Mouse (Mus musculus) ES-CJ7 (cell line): ENCODE results near the gene Nfe2l2.
A peak's percentile ranks its signal among the peaks of the same experiment; 100 is the strongest.
"Not testable (repeated sequence)": the region's sequence is repeated elsewhere in the genome, so short reads cannot be mapped to it uniquely, and the experiment has no call there.

Source experiments
- DNase-seq: peaks from one replicate; pipeline ENCODE4 v3.0.0; 2011; ENCODE audit warnings: low read depth, low spot score

Gene Nfe2l2

DNA sequence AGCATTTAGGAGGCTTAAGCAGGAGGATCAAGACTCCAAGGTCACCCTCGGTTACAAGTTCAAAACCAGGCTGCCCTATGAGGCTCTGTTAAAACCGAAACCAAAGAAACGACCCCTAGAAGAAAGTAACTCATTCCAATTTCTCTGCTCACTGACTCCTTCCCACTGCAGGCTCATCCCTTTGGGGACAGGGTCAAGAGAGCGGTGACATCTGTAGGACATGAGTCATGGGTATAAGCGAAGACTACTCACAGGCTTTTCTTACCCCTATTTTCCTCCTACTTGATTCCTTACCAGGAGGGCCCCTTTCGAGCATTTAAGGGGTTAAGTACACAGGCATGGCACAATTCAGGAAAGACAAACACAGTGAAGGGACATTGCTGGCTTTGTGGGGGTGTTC, 60.5 kb downstream of the Nfe2l2 start:
- peak; percentile 29 for DNase-seq

DNA sequence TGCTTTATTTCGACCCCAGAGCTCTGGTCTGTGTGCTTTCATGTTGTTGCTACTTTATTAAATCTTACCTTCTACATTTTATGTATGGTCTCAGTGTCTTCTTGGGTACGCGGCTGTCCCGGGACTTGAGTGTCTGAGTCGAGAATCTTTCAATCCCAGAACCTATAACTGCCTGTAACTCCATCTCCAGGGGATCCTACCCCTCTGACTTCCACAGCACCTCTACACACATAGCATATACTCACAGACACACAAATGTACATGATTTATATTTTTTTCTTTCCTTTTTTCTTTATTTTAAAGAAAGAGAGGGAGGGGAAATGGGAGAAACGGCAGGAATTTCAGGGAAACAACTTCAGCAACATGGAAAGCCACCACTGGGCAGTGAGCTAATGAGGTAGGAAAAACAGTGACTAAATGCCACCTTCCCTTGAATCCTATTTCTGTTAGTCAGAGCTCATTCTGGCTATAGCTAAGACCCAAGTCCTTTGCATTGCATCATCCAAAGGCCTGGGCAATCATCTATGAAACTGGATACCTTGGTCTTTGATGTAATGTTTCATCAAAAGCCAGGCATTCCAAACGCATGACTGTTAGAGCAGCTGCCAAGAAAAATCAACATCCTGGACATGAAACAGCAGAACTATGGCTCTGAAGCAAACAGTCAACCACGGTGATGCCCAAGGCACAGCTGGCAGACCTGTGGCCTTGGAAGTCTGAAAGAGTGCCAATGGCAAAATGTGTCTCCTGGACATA, 61.5 kb downstream of the Nfe2l2 start:
- DNase-seq, result no peak

DNA sequence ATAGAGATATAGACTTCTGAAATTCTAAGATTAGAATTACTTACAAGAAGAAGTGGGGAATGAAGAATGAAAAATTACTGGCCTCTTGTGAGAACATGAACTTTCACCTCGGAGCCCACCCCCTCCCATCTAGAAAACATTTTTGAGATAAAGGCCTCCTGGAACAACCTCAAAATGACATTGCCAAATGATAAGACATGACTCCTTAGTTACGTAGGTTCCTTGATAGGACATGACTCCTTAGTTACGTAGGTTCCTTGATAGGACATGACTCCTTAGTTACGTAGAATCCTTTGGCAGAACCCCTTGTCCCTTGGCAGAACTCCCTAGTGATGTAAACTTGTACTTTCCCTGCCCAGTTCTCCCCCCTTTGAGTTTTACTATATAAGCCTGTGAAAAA, 62.1 kb downstream of the Nfe2l2 start:
- not testable (repeated sequence) for DNase-seq

DNA sequence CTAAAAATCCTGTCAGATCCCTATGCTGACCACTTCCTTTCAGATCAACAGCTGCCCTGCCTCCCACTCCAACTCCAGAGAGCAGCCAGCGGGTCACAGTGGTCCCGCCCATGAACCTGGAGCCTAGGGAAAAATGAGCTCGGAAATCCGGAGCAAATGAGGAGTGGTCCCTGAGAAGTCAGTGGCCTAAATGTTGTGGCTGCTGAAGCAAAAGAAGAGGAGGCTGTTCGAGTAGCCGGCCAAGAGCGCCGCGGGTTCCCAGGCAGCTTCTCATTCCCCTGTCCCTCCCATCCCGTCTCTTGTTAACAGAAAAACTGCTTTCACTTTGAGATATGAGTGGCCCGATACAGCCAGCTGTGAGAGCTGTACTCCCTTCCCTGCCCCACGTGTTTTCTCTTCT, 64.9 kb downstream of the Nfe2l2 start:
- DNase-seq, result not testable (repeated sequence)

DNA sequence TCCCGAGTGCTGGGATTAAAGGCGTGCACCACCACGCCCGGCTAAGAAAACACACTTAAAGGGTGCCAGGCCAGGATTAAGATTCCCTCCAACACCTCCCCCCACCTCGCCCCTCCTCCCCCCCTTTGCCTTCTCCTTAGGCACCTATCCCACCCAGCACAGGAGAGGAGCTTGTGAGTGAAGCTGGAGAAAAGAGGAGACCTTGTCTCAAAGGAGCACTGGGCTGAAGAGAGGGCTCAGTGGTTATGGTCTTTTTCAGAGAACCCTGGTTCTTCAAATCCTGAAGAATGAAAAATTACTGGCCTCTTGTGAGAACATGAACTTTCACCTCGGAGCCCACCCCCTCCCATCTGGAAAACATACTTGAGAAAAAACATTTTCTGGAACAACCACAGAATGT, 66.6 kb downstream of the Nfe2l2 start:
- DNase-seq, result not testable (repeated sequence)

DNA sequence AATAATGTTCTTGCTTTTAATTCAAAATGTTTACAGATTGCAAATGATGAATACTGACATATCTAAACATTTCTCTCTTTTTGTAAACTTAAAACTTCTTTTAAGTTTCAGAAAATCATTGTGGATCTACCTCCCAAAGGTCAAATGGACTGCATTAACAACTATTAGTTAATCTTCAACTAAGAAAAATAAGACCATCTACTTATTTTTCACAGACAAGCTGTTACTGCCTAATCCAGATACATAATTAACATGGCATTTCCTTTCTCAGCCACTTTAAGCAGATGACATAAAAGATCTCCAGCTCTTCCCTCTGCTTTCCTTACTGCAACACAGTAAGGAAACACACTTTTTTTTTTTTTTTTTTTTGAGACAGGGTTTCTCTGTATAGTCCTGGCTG, 67.1 kb downstream of the Nfe2l2 start:
- no peak for DNase-seq

DNA sequence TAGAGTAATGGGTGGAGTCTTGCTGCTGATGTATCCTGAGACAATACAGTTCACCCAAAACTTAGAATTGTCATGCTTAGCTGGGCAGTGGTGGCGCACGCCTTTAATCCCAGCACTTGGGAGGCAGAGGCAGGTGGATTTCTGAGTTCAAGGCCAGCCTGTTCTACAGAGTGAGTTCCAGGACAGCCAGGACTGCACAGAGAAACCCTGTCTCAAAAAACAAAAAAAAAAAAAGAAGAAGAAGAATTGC, 67.5 kb downstream of the Nfe2l2 start:
- not testable (repeated sequence) for DNase-seq

DNA sequence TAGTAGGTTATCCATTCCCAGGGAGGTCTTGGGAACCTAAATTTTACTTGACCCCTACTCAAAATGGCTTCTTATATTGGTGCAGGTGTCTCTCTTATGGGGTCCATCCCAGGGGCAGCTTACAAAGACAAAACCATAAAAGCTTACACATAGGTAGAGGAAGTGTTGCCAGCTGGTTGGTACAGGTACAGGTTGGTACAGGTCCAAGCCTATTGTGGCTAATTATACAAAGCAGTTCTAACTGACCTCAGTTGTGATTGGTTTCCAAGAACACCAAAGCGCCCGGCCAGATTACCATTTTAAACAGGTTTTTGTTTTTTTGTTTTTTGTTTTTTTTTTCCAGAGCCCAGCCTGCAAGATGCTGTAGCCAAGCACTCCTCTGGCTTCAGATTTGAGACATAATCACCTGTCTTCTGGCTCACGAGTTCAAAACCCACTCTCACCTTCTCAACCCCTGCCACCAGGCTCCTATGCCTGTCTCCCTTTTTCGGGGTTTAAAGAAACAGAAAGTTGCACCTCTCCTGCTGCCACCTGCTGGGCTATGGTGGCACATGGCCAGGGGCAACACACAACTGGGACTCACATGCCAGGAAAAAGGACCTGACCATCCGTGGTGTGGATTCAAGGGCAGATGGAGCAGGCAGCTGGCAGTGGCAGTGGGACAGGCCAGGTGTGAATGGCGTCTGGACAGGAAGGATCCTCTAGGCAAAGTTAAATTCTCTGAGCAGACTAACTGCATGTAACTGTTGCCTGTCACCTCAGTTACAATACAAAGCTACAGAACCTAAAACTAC, 68.0 kb downstream of the Nfe2l2 start:
- DNase-seq, result peak; percentile 67

DNA sequence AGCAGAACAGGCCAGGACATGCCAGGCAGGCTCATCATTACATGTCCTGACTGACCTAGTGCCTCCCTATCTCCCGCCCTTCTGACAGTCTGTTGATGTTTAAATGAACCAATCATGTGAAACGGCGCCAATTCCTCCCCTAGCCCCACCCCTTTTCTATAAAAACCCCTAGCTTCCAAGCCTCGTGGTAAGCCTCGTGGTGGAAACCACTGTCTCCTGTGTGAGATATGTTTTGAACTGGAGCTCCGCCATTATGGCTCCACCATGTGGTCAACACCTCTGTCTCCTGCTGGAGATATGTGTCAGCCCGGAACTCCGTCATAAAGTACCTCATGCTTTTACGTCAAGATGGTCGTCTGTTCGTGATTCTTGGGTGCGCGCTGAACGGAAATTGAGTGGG, 70.0 kb downstream of the Nfe2l2 start:
- peak; percentile 66 for DNase-seq

DNA sequence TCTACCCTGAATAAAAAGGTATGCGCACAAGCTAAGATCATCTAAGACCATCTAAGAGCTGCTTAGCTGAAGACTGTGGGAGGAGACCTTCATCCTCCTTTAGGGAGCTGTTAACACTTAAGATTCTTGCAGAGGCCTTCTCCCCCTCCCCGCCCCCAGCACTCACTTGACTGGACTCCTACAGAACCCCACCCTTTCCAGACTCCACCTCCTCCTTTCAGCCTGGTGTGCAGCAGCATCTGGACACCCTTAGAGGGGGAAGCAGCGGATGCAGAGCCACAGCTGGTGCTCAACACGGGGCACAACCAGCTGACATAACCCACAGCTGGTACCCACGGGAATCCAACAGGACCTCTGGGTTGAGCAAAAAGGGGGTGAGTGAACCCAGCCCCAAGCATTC, 70.7 kb downstream of the Nfe2l2 start:
- peak; percentile 98 for DNase-seq

DNA sequence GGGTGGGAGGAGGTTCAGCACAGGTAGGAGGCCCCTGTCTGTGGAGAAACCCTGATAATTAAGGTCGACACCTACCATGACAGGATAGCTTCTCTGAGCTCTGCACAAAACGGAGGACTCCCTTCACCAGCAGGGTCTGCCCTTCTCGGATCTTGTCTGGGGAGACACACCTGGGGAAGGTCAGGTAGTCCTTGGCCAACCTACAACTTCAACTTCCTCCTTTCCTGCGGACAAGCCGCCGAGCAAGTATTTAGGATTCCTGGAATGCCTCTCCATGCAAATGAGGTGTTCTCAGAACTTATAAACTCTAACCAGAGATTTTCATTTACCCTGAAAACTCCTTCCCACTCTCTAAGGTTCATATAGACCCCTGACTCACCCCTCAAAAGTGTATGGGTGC, 71.1 kb downstream of the Nfe2l2 start:
- DNase-seq, result peak; percentile 81

DNA sequence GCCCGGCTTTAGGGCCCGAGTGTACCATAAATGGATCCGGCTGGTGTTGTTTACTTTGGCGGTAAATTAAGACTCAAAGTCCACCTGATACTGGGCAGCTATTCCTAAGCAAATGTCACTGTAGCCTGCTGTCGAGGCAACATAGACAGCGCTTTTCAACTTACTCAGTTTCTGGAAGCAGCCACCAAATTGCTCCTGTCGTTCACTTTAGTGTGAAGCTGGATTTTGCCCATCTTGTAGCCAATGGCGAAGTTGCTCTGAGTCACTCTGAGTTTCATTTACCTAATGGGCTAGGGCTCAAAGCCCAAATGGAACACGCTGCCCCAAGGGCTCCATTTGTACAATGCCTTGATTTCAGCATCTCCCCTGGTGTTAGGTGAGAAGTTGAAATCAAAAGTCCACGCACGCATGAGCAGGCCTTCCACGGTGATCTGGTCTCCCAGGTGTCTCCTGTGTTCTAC, 71.7 kb downstream of the Nfe2l2 start:
- DNase-seq, result peak; percentile 52

DNA sequence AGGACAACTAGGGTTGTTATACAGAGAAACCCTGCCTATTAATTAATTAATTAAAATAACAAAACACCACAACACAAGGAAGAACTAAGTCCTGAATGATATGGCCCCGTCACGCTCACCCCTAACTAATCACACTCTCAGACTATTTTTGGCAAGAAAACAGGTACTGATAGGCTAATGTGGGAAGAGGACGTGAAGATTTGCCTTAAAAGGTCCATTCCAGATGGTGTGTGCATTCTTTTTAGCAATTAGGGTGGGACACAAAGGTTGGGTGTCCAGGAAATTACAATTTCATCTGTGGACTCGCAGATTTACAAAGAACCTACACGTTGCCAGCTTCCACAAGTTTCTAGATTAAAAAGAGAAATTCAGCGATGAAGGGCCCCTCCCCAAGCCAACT, 72.4 kb downstream of the Nfe2l2 start:
- no peak for DNase-seq

DNA sequence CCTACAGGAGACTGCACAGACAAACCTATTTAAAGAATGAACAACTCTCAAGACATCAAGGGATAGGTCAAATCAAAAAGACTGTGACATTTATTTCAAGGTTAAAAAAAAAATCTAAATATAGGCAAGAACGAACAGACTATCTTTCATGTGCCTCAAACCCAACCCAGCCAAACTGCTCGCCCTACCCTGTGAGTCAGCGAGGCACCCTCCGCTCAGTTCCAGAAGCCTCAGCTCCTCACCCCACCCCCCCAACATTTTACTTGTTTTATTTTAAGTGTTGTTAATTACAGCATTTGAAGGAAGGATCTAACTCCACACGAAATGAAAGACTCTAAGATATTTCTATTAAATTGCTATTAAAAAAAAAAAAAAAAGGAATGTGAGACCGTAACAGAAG, 73.0 kb downstream of the Nfe2l2 start:
- DNase-seq, result no peak

DNA sequence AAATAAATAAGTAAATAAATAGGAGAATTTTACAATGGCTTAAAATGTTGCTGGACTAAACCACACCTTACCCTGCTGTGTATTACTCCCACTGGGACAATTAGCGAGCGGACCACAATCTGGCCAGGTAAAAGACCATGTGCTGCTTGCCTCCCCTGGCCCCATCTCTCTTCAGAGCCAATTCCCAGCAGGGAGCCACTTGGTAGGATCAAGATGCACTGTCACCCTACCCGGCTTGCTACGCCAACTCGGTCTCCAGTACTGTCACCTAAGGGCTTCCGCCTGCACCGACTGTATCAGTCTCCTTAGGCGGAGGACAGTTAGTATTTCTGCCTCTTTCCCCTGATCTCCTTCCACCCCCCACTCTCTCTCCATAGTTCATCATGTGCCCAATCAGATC, 76.0 kb downstream of the Nfe2l2 start:
- DNase-seq, result no peak

DNA sequence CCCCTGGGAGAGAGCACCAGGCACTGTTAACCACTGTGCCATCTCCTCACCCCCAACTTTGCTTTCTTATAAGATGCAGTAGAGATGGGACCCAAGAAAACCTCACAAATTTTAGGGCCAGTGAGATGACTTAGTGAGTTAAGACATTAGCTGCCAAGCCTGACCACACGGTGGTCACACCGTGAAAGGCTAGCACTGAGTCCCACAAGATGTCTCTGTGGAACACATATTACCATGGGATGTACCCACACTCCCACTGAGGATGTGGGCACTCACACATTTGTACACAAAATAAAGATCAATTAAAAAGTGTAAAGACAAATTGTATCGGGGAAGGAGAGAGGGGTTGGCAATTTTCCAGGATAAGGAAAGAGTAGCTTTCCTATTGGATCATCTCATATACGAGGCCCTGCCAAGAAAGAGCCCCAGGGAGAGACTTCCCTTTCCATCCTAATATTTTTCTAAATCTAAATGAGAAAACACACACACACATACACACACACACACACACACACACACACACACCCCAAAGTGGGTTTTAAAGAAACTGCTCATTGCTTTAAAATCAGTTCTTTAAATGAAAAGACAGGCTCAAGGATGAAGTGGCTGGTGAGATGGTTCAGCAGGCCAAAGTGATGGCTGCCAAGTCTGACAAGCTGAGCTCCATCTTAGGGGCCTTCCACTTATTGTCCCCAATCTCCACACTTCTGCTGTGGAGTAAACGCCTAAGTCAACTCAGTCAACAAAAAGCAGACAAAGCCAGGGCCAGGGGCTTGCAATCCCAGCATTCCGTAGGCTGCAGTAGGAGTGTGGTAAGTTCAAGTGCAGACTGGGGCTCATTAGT, 77.6 kb downstream of the Nfe2l2 start:
- no peak for DNase-seq
